Mouse (Mus musculus) heart, embryonic 15.5 days (tissue): ENCODE results near the gene Krtap20-2. TPM values are rescaled to one million over a fixed set of nuclear protein-coding genes. Genes with fewer than 3 reads are reported as not detected.
"Not testable (repeated sequence)": the region's sequence is repeated elsewhere in the genome, so short reads cannot be mapped to it uniquely, and the experiment has no call there.

ENCODE experiments used
- ATAC-seq: fragments of 200-750 bp; cut with Nextera tagmentation; replicated peaks from 2 replicates; pipeline ENCODE4 v1.8.0; 2017; ENCODE audit warnings: low read depth, moderate TSS enrichment; ENCODE audit not compliant: insufficient number of reproducible peaks, insufficient read depth, low FRiP score
- H3K27ac ChIP-seq: fragments of 300-500 bp; sonication (generic); 2 replicates; pipeline ENCODE4 v1.5.1; 2015; ENCODE audit warnings: mild to moderate bottlenecking, inconsistent platforms
- H3K27me3 ChIP-seq: fragments of 300-500 bp; sonication (generic); 2 replicates; pipeline ENCODE4 v1.6.1; 2015; ENCODE audit warnings: inconsistent platforms
- H3K36me3 ChIP-seq: fragments of 300-500 bp; sonication (generic); 2 replicates; pipeline ENCODE4 v1.6.1; 2015; ENCODE audit warnings: mild to moderate bottlenecking, inconsistent platforms
- H3K4me1 ChIP-seq: fragments of 300-500 bp; sonication (generic); replicated peaks from 2 replicates; pipeline ENCODE4 v1.6.1; 2015; ENCODE audit warnings: inconsistent platforms
- H3K4me2 ChIP-seq: fragments of 300-500 bp; sonication (generic); 2 replicates; pipeline ENCODE4 v1.6.1; 2015; ENCODE audit warnings: inconsistent platforms, mild to moderate bottlenecking, moderate library complexity
- H3K4me3 ChIP-seq: fragments of 300-500 bp; sonication (generic); 2 replicates; pipeline ENCODE4 v1.5.1; 2015; ENCODE audit warnings: mild to moderate bottlenecking, inconsistent platforms
- H3K9ac ChIP-seq: fragments of 300-500 bp; sonication (generic); 2 replicates; pipeline ENCODE4 v1.6.1; 2015; ENCODE audit warnings: mild to moderate bottlenecking, inconsistent platforms
- H3K9me3 ChIP-seq: fragments of 300-500 bp; sonication (generic); replicated peaks from 2 replicates; pipeline ENCODE4 v1.6.1; 2016; ENCODE audit warnings: inconsistent platforms
- WGBS: fragments of 180-500 bp; shearing (Covaris S2); methylation state at CpG from one replicate; pipeline ENCODE4 v1.1.7; 2015; ENCODE audit warnings: mixed read lengths; 5-methylcytosine and 5-hydroxymethylcytosine counted together
- polyA plus RNA-seq: library from polyadenylated mRNA; unstranded; fragments of >200 nt; fragmentation: Nextera tagmentation; extraction: Ambion mirVana; gene quantifications from 2 replicates; pipeline ENCODE4 v1.2.1, GENCODE M21; 2015

Gene Krtap20-2
- polyA plus RNA-seq: not detected in 2 replicates

- Histone ChIP-seq H3K4me1 (no peaks in the 10 kb centered on the region), H3K27me3 (no peaks in the 10 kb centered on the region), H3K36me3 (no peaks in the 10 kb centered on the region), H3K9ac (no peak within 1 kb of the TSS), H3K9me3 (no peaks in the 10 kb centered on the region), H3K4me3 (no peak within 1 kb of the TSS), H3K4me2 (no peak within 1 kb of the TSS), H3K27ac (no peak within 1 kb of the TSS)
- no peak for ATAC-seq
- 52% methylated on average over 1 of the region's 1 CpGs for WGBS
Measured at GRCm38 (mm10) chr16:89205561-89205960, at the start of gene Krtap20-2. Gene Krtap20-2 (plus strand): TSS chr16:89205861.

- ATAC-seq: no peak
- 74% methylated on average over 4 of the region's 4 CpGs for WGBS
- Histone ChIP-seq H3K4me3 (no peak within 1 kb of the TSS), H3K36me3 (no peaks in the 10 kb centered on the region), H3K4me2 (no peak within 1 kb of the TSS), H3K9me3 (no peaks in the 10 kb centered on the region), H3K27me3 (no peaks in the 10 kb centered on the region), H3K9ac (no peak within 1 kb of the TSS), H3K4me1 (no peaks in the 10 kb centered on the region), H3K27ac (no peak within 1 kb of the TSS)
Measured at GRCm38 (mm10) chr16:89157652-89158051, 48.0 kb upstream of the Krtap20-2 start, which contains the start of gene Gm9789. Gene Gm9789 (plus strand): TSS chr16:89157952.

GRCm38 (mm10) chr16:89169190-89169589, 36.5 kb upstream of the Krtap20-2 start, which contains the start of gene Gm7735:
Gene Gm7735 (plus strand): TSS chr16:89169490.
- H3K27me3 ChIP-seq, ATAC-seq, H3K4me3 ChIP-seq, H3K9ac ChIP-seq, H3K9me3 ChIP-seq, H3K27ac ChIP-seq, H3K36me3 ChIP-seq, H3K4me1 ChIP-seq, H3K4me2 ChIP-seq: not testable (repeated sequence)

DNA sequence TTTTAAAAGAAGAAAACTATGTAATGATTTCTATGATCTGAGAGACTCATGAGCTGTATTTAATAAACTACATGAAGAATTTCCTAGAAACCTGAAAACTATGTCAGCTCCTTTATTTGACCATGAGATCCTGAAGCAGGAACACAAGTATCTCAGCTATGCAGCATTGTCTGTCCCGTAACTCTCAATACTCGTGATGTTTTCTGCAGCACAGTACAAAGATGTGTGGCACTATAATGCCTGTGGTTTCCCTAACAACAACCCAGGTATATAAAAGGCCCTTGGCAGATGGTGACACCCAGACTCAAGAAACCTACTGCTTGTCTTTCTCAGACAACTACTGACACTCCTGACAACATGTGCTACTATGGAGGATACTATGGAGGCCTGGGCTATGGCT, 31.2 kb upstream of the Krtap20-2 start, which contains the start of gene 1110057P08Rik:
1110057P08Rik (plus strand) TSS at position 301 of the 400 bp plus-strand sequence.
- Histone ChIP-seq H3K4me1 (no peaks in the 10 kb centered on the region), H3K36me3 (no peaks in the 10 kb centered on the region), H3K27me3 (no peaks in the 10 kb centered on the region), H3K27ac (no peak within 1 kb of the TSS), H3K9ac (no peak within 1 kb of the TSS), H3K9me3 (no peaks in the 10 kb centered on the region), H3K4me3 (no peak within 1 kb of the TSS), H3K4me2 (no peak within 1 kb of the TSS)
- no peak for ATAC-seq
- WGBS: 73% methylated on average over 2 of the region's 2 CpGs

DNA sequence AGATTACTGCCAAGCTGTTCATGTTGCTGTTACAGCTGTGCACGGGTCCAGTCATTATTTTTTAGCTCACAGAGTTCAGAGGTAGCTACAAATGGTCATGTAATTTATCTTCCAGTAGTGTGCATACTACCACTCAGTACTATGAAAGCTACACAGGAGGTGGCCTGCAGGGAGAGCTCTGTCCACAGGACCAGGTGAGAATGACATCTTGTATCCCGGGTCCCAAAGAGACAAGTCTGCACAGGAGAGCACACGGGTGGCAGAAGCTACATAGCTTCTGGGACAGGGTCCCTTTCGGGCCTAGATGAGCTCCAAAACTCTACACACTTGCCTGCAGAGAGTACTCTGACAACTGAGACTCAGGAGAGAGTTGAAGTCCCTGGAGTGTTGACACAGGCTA, 17.0 kb upstream of the Krtap20-2 start:
- Histone ChIP-seq H3K9me3 (no peaks in the 10 kb centered on the region), H3K4me2 (no peak overlapping the region), H3K27me3 (no peaks in the 10 kb centered on the region), H3K4me3 (no peak overlapping the region), H3K27ac (no peak overlapping the region), H3K36me3 (no peaks in the 10 kb centered on the region), H3K9ac (no peak overlapping the region), H3K4me1 (no peaks in the 10 kb centered on the region)
- WGBS: 70% methylated on average over 4 of the region's 4 CpGs
- no peak for ATAC-seq

Other genes starting within 250 kb of the Krtap20-2 start
- gene Krtap16-3, start 243.0 kb upstream of the Krtap20-2 start, polyA plus RNA-seq: not detected in 2 replicates
- gene Krtap22-2, start 195.1 kb upstream of the Krtap20-2 start, polyA plus RNA-seq: not detected in 2 replicates
- gene Gm10229, start 190.6 kb upstream of the Krtap20-2 start, polyA plus RNA-seq: not detected in 2 replicates
- gene Krtap6-1, start 174.2 kb upstream of the Krtap20-2 start, polyA plus RNA-seq: not detected in 2 replicates
- not detected in 2 replicates for gene Gm10228, start 164.4 kb upstream of the Krtap20-2 start, polyA plus RNA-seq
- gene Krtap6-5, start 158.0 kb upstream of the Krtap20-2 start, polyA plus RNA-seq: not detected in 2 replicates
- gene 1110025L11Rik, start 141.9 kb upstream of the Krtap20-2 start, polyA plus RNA-seq: not detected in 2 replicates
- gene Krtap6-3, start 121.8 kb upstream of the Krtap20-2 start, polyA plus RNA-seq: not detected in 2 replicates
- gene Gm6358, start 65.0 kb upstream of the Krtap20-2 start, polyA plus RNA-seq: not detected in 2 replicates
- gene Gm10061, start 54.8 kb upstream of the Krtap20-2 start, polyA plus RNA-seq: not detected in 2 replicates
- gene Gm9789, start 47.9 kb upstream of the Krtap20-2 start, polyA plus RNA-seq: not detected in 2 replicates
- gene Gm7735, start 36.4 kb upstream of the Krtap20-2 start, polyA plus RNA-seq: not detected in 2 replicates
- not detected in 2 replicates for gene 1110057P08Rik, start 31.1 kb upstream of the Krtap20-2 start, polyA plus RNA-seq
- not detected in 2 replicates for gene Krtap21-1, start 198.0 kb downstream of the Krtap20-2 start, polyA plus RNA-seq
- not detected in 2 replicates for gene Krtap6-2, start 214.2 kb downstream of the Krtap20-2 start, polyA plus RNA-seq